Mouse (Mus musculus) subcutaneous adipose tissue, adult 2 months (tissue): ENCODE data around the gene Hspa2. TPM values are rescaled to one million over a fixed set of nuclear protein-coding genes. Genes with fewer than 3 reads are reported as not detected.

Experiments
- polyA plus RNA-seq: library from polyadenylated mRNA; depleted of rRNA; stranded (reverse); fragments of >200 nt; gene quantifications from 2 replicates; pipeline ENCODE4 v1.2.3, GENCODE M21; 2012; ENCODE audit warnings: low replicate concordance; rRNA removed

Hspa2 gene
- 15.1 and 29.6 TPM in 2 replicates for polyA plus RNA-seq

DNA sequence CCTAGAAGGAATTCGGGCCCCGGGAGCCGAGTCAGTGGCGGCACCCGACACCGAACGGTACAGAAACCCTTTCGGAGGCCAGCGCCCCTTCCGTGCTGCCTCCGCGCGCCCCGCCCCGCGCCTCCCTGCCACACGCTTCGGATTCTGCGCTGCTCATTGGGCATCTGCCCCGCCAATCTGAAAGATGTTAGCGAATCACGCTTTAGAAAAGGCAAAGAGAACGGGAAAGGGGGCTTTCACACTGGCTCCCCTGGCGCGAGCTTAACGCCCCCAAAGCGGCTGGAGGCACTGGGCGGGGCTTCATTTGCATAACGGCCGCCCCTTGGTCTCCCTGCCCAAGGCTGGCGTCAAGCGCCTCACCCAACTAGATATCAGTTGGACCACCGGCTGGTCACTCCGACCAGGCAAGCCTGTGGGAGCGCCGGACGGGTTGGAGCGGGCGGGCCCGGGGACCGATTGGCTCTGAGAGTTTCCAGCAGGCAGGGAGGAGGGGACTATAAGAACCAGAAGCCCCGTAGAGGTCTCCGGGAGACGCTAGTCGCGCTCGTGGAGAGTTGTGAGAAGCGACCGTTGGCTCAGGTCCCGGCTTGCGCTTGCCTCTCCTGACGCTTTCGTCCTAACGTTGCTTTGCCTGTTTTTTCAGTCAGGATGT lies at the start of gene Hspa2:
TSS of gene Hspa2 (plus strand) at position 291 of the 652 bp plus-strand sequence.

DNA sequence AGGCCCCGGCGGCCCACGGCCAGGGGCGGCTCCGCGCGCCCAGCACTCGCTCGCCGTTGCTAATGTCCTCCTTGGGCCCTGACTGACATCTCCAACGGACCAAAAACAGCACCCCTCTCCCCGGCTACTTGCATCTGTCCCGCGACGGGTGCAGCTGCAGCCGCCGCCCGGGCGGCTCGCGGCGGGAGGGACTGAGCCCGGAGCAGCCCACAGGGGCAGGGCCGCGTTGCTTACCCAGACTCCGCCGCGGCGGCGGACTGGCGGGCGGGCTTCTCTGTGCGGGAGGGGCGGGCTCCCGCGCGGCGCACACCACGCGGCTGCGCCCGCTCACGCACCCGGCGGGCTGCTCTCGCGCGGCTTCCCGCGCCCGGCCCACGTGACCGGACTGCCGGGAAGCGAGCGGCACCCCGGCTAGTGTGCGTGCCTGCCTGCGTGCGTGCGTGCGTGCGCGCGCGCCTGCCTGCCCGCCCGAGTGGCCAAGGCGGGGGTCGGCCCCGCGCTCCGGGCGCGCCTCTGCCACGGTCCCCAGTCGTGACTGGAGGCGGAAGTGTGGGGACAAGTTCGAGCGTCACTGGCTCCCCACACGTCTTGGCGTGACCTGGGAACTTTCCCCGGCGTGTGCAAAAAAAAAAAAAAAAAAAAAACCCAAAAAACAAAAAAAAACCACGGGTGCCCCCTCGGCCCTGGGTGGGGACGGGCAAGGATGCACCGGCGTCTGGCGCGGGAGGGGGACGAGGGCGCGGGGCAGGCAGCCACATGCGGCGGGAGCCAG lies 34.6 kb upstream of the Hspa2 start, which contains the start of gene Zbtb25:
TSS of gene Zbtb25 (minus strand) at position 397 of the 772 bp plus-strand sequence.

DNA sequence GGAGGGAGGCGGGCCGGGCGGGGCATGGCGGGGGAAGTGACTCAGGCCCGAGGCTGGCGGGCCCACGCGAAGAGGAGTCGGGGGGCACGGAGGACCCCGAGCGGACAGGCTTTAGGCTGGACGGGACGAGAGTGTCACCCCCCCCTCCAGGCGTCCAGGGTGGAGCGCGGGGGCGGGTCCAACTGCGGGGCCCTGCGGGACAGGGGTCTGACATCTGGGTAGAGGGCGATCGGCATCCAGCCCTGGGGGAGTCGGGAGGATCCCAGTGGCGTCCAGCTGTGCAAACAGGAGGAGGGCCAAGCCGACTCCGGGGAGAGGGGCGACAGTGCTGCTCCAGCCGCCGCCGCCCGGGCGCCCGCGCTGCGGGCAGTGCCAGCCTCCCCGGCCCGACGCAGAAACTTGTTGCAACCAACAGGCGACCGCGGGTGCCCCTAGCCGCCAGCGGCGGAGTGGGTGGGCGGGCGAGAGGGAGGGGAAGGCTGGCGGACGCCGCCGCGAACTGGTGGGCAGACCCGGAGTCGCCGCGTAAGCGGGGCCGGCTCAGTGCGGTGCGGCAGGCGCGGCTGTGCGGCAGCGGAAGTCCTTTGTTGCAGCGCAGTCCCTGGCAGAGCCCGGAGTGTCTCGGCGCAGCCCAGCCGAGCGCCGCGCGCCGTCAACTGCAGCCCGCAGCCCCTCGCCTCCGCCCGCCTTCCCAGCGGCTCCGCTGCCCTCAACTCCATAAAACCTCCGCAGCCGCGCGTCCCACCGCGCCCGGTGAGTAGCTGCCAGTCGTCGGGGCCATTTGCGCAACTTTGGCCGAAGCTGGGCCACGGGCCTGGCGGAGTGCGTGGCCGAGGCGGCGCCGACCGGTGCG lies 33.8 kb upstream of the Hspa2 start, which contains the start of gene Zbtb1:
TSS of gene Zbtb1 (plus strand) at position 289 of the 853 bp plus-strand sequence.

DNA sequence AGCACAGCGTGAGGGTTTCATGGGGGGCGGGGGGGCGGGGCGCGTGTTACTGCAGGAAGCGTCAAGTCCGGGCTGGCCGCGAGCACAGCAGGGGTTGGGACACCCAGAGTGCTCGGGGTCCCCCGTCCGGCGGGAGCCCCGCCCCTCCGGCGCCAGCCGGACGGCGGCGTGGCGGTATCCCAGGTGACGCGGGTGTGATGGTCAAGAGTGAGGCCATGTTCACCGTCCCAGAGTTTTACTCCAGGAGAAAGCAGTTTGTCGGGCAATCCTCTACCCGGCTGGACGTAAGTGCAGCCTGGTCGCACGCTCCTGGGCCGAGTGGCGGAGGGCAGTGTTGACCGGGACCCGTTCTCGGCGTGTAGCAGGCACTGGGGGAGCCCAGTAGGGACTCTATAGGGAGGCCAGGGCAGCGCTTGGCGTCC lies 13.5 kb downstream of the Hspa2 start, which contains the start of gene Ppp1r36:
TSS of gene Ppp1r36 (plus strand) at position 106 of the 422 bp plus-strand sequence.

Other genes with a start within 250 kb of the Hspa2 start
- 0.10 TPM in 1 of 2 replicates, not detected in the other for gene Esr2, start 226.9 kb upstream of the Hspa2 start, polyA plus RNA-seq
- gene Tex21, start 157.4 kb upstream of the Hspa2 start, polyA plus RNA-seq, result not detected in 2 replicates
- gene Mthfd1, start 148.9 kb upstream of the Hspa2 start, polyA plus RNA-seq, result 16.6 and 33.9 TPM in 2 replicates
- gene Akap5, start 79.3 kb upstream of the Hspa2 start, polyA plus RNA-seq, result 0.58 and 0.60 TPM in 2 replicates
- gene Zbtb25, start 34.6 kb upstream of the Hspa2 start, polyA plus RNA-seq, result 7.3 and 14.5 TPM in 2 replicates
- 1.8 and 3.8 TPM in 2 replicates for gene Zbtb1, start 33.9 kb upstream of the Hspa2 start, polyA plus RNA-seq
- gene Ppp1r36, start 13.4 kb downstream of the Hspa2 start, polyA plus RNA-seq, result 0.04 and 0.77 TPM in 2 replicates
- 32.0 and 58.4 TPM in 2 replicates for gene Plekhg3, start 126.7 kb downstream of the Hspa2 start, polyA plus RNA-seq